Mouse (Mus musculus) heart, embryonic 15.5 days (tissue): ENCODE measurements around the gene Vmac. TPM values are rescaled to one million over a fixed set of nuclear protein-coding genes. Genes with fewer than 3 reads are reported as not detected.

ENCODE experiments used
- polyA plus RNA-seq: library from polyadenylated mRNA; unstranded; fragments of >200 nt; fragmentation: Nextera tagmentation; extraction: Ambion mirVana; gene quantifications from 2 replicates; pipeline ENCODE4 v1.2.1, GENCODE M21; 2015

Vmac gene
- polyA plus RNA-seq, 1 experiment from 2014 or later, result 11.6 TPM

Other genes starting within 250 kb of the Vmac start
- gene Ptprs, start 241.5 kb downstream of the Vmac start, polyA plus RNA-seq, result 37.6 and 62.0 TPM in 2 replicates
- not detected in 2 replicates for gene Znrf4, start 205.6 kb downstream of the Vmac start, polyA plus RNA-seq
- gene Gm20219, start 163.6 kb downstream of the Vmac start, polyA plus RNA-seq, result 0.23 and 1.0 TPM in 2 replicates
- 52.2 and 63.9 TPM in 2 replicates for gene Safb2, start 133.4 kb downstream of the Vmac start, polyA plus RNA-seq
- 71.2 and 76.0 TPM in 2 replicates for gene Safb, start 133.2 kb downstream of the Vmac start, polyA plus RNA-seq
- gene 2410015M20Rik, start 108.3 kb downstream of the Vmac start, polyA plus RNA-seq, result 289 and 331 TPM in 2 replicates
- 1,116 and 1,311 TPM in 2 replicates for gene Rpl36, start 104.6 kb downstream of the Vmac start, polyA plus RNA-seq
- 46.4 and 57.4 TPM in 2 replicates for gene Lonp1, start 91.1 kb downstream of the Vmac start, polyA plus RNA-seq
- 0.09 and 0.13 TPM in 2 replicates for gene Catsperd, start 89.9 kb downstream of the Vmac start, polyA plus RNA-seq
- 51.9 and 65.2 TPM in 2 replicates for gene Ranbp3, start 44.7 kb downstream of the Vmac start, polyA plus RNA-seq
- gene Ndufa11, start 255 bp downstream of the Vmac start, polyA plus RNA-seq, result 912 and 1,025 TPM in 2 replicates
- gene Nrtn, start 39.5 kb upstream of the Vmac start, polyA plus RNA-seq, result 19.8 and 25.7 TPM in 2 replicates
- 28.3 and 37.6 TPM in 2 replicates for gene Dus3l, start 46.7 kb upstream of the Vmac start, polyA plus RNA-seq
- gene Prr22, start 52.2 kb upstream of the Vmac start, polyA plus RNA-seq, result 0.92 and 1.1 TPM in 2 replicates
- 4.8 and 6.3 TPM in 2 replicates for gene Rfx2, start 113.0 kb upstream of the Vmac start, polyA plus RNA-seq
- gene Acsbg2, start 156.4 kb upstream of the Vmac start, polyA plus RNA-seq, result not detected in 2 replicates
- 0.30 and 0.43 TPM in 2 replicates for gene 1700061G19Rik, start 157.5 kb upstream of the Vmac start, polyA plus RNA-seq
- gene Mllt1, start 217.4 kb upstream of the Vmac start, polyA plus RNA-seq, result 25.8 and 35.3 TPM in 2 replicates